Mouse (Mus musculus) monocyte, adult 2 months (primary cell): ENCODE data around the gene Tom1l1.
A peak's percentile ranks its signal among the peaks of the same experiment; 100 is the strongest.

ENCODE experiments used
- DNase-seq, 2 experiments: peaks; one replicate each; pipeline ENCODE4 v3.0.0; 2022; ENCODE audit warnings: low spot score in 2 of 2, low read depth in 1 of 2

The Tom1l1 gene

GRCm38 (mm10) chr11:90675479-90676110 is 12.6 kb downstream of the Tom1l1 start:
- no peak for DNase-seq

DNA sequence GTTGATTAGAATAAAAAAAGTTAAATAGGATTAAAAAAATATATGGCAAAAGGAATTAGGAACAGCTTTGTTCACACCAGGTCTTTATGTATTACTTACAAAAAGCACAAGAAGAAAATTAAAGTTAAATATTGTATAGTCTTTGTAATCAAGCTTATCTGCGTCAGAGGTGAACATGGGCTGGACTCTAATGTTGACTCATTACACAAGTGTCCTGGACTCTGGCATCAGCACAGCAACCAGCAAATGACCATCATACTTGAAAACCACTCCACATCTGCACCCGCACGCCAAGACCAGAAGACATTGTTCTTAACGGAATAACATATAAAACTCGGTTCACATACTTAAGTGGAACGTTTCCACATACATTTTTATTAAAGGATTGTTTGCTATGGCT is 20.8 kb downstream of the Tom1l1 start:
- DNase-seq: no peak

DNA sequence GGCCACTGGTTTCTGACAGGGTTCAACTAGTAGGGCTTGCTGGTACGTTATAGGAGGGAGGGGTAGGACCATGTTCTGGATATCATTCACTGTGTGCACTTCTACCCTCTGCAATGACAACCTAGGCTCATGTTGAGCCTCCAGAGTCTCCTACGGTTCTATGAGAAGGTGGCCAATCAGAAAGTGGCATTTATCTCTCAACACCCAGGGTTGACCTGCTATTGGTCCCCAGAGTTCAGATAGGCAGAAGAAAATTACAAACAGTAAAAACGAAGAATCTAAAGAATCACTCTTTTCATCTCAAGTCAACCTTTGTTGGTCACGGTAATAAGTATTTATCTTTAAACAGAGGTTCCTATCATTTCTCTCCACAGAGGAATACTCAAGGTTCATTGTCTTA is 21.2 kb downstream of the Tom1l1 start:
- DNase-seq: no peak

- no peak for DNase-seq
Measured at GRCm38 (mm10) chr11:90666144-90666757, 21.9 kb downstream of the Tom1l1 start.

- DNase-seq: no peak
Measured at GRCm38 (mm10) chr11:90665161-90665560, 23.0 kb downstream of the Tom1l1 start.

GRCm38 (mm10) chr11:90664345-90664986 is 23.7 kb downstream of the Tom1l1 start:
- no peak for DNase-seq

GRCm38 (mm10) chr11:90663618-90664297 is 24.4 kb downstream of the Tom1l1 start:
- DNase-seq: no peak

DNA sequence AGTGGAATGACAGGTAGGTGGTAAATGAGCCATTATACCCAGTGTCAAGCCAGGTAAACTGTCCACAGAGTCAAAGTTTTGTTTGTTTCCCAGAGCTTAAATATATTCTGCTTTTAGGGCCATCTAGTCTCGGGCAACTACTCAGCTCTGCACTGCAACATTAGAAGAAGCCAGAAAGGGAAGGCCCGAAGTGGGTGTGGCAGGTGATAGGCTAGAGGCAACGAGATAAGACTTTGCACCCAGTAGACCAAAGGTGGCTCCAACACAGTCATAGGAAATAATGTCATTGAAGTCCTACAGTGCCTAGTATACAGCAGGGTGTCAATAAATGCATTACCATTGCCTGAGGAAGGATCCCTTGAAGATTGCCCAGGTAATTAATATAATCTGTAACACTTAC is 25.1 kb downstream of the Tom1l1 start:
- DNase-seq: no peak

DNA sequence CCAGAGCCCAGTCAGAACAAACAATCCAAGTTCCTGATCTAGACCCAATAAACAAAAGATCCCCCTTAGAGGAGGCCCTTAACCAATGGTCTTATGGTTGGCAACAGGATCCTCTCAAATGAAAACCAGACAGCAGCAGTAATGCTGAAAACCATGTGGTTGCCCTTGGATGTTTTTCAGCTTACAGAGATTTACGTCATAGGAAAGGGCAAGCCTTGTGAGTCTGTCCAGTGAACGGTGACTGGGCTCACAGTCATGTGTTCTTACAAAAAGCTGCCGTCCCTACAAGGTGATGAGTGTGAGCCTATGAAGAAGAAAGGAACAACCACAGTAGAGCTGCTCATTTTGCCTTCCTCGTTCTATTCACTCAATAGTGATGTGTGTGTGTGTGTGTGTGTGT is 27.5 kb downstream of the Tom1l1 start:
- no peak for DNase-seq

GRCm38 (mm10) chr11:90657527-90657926 is 30.6 kb downstream of the Tom1l1 start:
- DNase-seq: no peak

- no peak for DNase-seq
Measured at GRCm38 (mm10) chr11:90652603-90653002, 35.6 kb downstream of the Tom1l1 start.

GRCm38 (mm10) chr11:90650231-90650885 is 37.8 kb downstream of the Tom1l1 start:
- DNase-seq: no peak

- DNase-seq: no peak
Measured at GRCm38 (mm10) chr11:90649777-90650176, 38.4 kb downstream of the Tom1l1 start.

DNA sequence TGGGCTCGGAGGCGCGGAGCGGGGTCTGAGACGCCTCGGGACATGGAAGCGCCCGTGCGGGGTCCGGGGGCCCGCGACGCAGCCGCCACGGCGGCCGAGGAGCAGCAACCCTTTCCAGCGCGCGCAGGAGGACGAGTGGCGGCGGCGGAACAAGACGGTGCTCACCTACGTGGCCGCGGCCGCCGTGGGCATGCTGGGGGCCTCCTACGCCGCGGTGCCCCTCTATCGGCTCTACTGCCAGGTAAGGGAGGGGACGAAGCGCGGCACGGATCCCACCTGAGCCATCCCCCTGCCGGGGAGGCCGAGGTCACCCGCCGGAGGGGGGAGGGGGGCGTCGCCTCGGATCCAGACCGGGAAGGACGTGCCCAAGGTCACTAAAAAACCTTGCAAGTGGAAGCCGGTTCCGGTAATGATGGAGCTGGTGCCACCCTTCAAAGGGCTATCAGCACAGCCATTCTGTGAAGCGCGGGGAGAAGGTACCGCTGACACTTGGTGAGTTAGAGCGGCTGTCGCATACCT is 49.8 kb downstream of the Tom1l1 start:
- no peak for DNase-seq

DNA sequence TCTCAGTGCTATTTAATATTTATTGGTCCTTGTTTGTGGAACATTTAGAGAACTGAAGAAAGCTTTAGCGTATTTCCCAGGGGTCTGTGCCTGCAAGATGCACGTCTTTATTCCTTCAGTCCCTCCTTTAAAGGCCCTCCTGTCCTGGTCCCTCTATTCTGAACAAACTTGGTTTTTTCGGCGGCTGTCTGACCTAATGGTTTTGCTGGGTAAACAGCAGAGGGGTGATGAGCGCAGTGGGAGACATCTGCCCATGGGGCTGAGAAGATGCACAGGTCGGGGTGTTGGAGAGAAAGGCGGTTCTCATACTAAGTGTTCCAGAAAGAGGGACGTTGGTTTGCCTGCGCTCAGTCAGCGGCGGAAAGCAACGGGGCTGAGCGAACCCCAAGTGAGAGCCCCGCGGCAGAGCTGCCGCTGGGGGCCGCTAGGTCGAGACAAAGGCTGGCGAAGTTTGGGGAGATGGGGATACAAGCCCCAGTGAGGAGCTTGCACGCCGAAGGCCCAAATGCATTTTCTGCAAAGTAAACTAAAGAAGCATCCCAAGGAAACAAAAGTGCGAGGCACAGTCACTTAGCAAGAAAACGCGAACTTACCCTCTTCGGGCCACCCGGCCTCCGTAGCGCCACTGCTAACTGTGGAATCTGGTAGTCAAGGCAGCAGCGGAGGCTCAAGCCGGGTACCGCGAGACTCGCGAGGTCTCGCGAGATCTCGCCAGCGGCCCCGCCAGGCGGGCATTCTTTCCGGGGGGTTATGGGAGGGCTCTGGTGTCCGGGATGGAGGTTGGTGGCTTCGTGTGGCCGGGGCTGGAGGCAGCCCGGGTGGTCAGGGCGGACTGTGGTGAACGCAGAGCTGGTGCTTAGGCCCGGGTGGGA is 50.5 kb downstream of the Tom1l1 start, which contains the start of the genes Stxbp4 and Cox11:
Gene Stxbp4 (minus strand): TSS at position 645 of the 872 bp plus-strand sequence.
Gene Cox11 (plus strand): TSS at position 734 of the 872 bp plus-strand sequence.
- DNase-seq: peak; percentile 60 to 76

DNA sequence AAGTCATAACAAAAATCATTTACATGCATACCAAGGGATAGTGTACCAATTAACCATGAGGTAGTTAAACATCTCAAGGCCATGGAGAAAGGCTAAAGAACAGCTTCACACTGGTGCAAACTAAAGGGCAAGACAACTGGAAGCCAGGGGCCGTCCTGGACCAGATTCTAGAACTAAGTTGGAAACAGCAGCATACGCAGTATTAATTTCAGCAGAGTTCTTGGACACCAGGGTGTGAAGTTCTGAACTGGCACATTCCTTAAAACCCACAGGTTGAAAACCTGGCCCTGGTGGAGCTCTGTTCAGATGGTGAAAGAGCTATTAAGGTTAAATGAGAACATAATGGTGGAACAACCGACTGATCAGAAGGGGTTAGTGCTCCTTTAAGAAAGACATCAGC is 53.5 kb downstream of the Tom1l1 start:
- no peak for DNase-seq

GRCm38 (mm10) chr11:90632480-90632879 is 55.7 kb downstream of the Tom1l1 start:
- no peak for DNase-seq

- no peak for DNase-seq
Measured at GRCm38 (mm10) chr11:90627751-90628150, 60.4 kb downstream of the Tom1l1 start.

- no peak for DNase-seq
Measured at GRCm38 (mm10) chr11:90625174-90625573, 63.0 kb downstream of the Tom1l1 start.

DNA sequence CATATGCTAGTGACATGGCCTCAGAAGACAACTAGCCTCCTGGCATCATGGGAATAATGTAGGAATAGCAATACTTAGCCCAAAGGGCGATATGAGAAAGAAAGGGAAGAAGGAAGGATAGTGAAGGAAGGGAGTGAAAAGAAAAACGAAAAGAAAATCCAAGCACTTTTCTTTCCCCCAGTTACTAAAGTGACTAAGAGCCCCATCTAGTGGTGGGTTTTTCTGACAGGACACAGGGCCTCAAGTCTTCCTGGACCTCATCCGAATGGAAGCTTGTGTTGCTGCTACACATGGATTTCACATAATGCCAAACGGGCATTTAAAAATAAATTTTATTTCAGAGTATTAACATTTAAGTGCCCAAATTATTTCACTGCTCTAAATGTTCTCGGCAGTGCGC is 64.7 kb downstream of the Tom1l1 start:
- DNase-seq: no peak
